Mouse (Mus musculus): ENCODE results near the gene Cpped1. TPM values are rescaled to one million over a fixed set of nuclear protein-coding genes. Genes with fewer than 3 reads are reported as not detected.

The Cpped1 gene
- polyA plus RNA-seq, 1 experiment from 2014 or later: 19.4 TPM

DNA sequence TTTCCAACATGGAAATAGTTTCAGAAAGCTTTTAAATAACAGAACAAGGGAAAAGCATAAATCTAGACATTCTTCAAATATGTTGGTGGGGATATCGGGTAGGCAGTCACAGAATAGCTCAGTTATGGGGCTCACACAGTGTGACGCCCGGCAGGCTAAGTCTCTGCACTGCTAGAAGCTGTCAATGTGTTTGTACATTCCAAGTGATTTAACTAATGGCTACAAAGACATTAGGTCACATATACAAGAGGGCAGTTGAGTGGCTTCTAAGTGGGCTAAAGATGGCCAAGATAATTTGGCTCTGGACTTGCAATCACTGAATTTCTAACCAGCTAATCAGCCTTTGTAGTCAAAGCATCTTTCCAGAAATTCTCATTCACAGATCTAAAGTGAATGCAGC is 19.1 kb downstream of the Cpped1 start:
- Histone ChIP-seq H3K9me3 (no peaks in the 10 kb centered on the region), H3K4me3 (no peak overlapping the region), H3K9ac (no peak overlapping the region), H3K36me3 (peaks cover 14% of the 10 kb centered on the region), H3K27ac (no peak overlapping the region), H3K4me1 (no peaks in the 10 kb centered on the region), H3K4me2 (replicated peaks) (no peak overlapping the region), H3K27me3 (no peaks in the 10 kb centered on the region)
- ATAC-seq (ENCODE audit: insufficient number of reproducible peaks, insufficient read depth, low FRiP score, low TSS enrichment): no peak
- WGBS: 72% methylated on average over 3 of the region's 3 CpGs

GRCm38 (mm10) chr16:11889741-11890140 is 19.5 kb downstream of the Cpped1 start:
- no peaks in the 10 kb centered on the region for H3K4me1 ChIP-seq
- no peaks in the 10 kb centered on the region for H3K9me3 ChIP-seq
- ATAC-seq (ENCODE audit: insufficient number of reproducible peaks, insufficient read depth, low FRiP score, low TSS enrichment): no peak
- H3K27ac ChIP-seq: no peak overlapping the region
- peaks cover 15% of the 10 kb centered on the region for H3K36me3 ChIP-seq
- 77% methylated on average over 3 of the region's 3 CpGs for WGBS
- H3K9ac ChIP-seq: no peak overlapping the region
- no peak overlapping the region for H3K4me2 ChIP-seq (replicated peaks)
- H3K27me3 ChIP-seq: no peaks in the 10 kb centered on the region
- H3K4me3 ChIP-seq: no peak overlapping the region

- no peaks in the 10 kb centered on the region for H3K27me3 ChIP-seq
- no peak overlapping the region for H3K9ac ChIP-seq
- no peak overlapping the region for H3K4me3 ChIP-seq
- 54% methylated on average over 6 of the region's 6 CpGs for WGBS
- H3K9me3 ChIP-seq: no peaks in the 10 kb centered on the region
- H3K36me3 ChIP-seq: peaks cover 12% of the 10 kb centered on the region
- no peak overlapping the region for H3K4me2 ChIP-seq (replicated peaks)
- H3K27ac ChIP-seq: no peak overlapping the region
- no peak for ATAC-seq (ENCODE audit: insufficient number of reproducible peaks, insufficient read depth, low FRiP score, low TSS enrichment)
- H3K4me1 ChIP-seq: no peaks in the 10 kb centered on the region
Measured at GRCm38 (mm10) chr16:11881795-11882194, 27.4 kb downstream of the Cpped1 start.

GRCm38 (mm10) chr16:11880461-11880860 is 28.8 kb downstream of the Cpped1 start:
- Histone ChIP-seq H3K27me3 (no peaks in the 10 kb centered on the region), H3K36me3 (peaks cover 4% of the 10 kb centered on the region; the same call in 1 of the 2 replicates), H3K9ac (no peak overlapping the region), H3K27ac (no peak overlapping the region), H3K4me2 (replicated peaks) (no peak overlapping the region), H3K4me1 (no peaks in the 10 kb centered on the region), H3K4me3 (no peak overlapping the region), H3K9me3 (no peaks in the 10 kb centered on the region)
- WGBS: 91% methylated on average over 6 of the region's 6 CpGs
- no peak for ATAC-seq (ENCODE audit: insufficient number of reproducible peaks, insufficient read depth, low FRiP score, low TSS enrichment)

- Histone ChIP-seq H3K9me3 (no peaks in the 10 kb centered on the region), H3K27ac (no peak overlapping the region), H3K4me3 (no peak overlapping the region), H3K27me3 (no peaks in the 10 kb centered on the region), H3K36me3 (no peaks in the 10 kb centered on the region), H3K9ac (no peak overlapping the region), H3K4me1 (no peaks in the 10 kb centered on the region), H3K4me2 (replicated peaks) (no peak overlapping the region)
- ATAC-seq (ENCODE audit: insufficient number of reproducible peaks, insufficient read depth, low FRiP score, low TSS enrichment): no peak
- 82% methylated on average over 6 of the region's 6 CpGs for WGBS
Measured at GRCm38 (mm10) chr16:11879196-11879595, 30.0 kb downstream of the Cpped1 start.

- Histone ChIP-seq H3K9me3 (no peaks in the 10 kb centered on the region), H3K36me3 (no peaks in the 10 kb centered on the region), H3K27ac (no peak overlapping the region), H3K4me2 (replicated peaks) (no peak overlapping the region), H3K4me3 (no peak overlapping the region), H3K4me1 (no peaks in the 10 kb centered on the region), H3K27me3 (no peaks in the 10 kb centered on the region), H3K9ac (no peak overlapping the region)
- no peak for ATAC-seq (ENCODE audit: insufficient number of reproducible peaks, insufficient read depth, low FRiP score, low TSS enrichment)
- 77% methylated on average over 5 of the region's 5 CpGs for WGBS
Measured at GRCm38 (mm10) chr16:11875227-11875626, 34.0 kb downstream of the Cpped1 start.

GRCm38 (mm10) chr16:11873292-11873691 is 36.0 kb downstream of the Cpped1 start:
- no peak overlapping the region for H3K27ac ChIP-seq
- ATAC-seq (ENCODE audit: insufficient number of reproducible peaks, insufficient read depth, low FRiP score, low TSS enrichment): no peak
- no peaks in the 10 kb centered on the region for H3K27me3 ChIP-seq

DNA sequence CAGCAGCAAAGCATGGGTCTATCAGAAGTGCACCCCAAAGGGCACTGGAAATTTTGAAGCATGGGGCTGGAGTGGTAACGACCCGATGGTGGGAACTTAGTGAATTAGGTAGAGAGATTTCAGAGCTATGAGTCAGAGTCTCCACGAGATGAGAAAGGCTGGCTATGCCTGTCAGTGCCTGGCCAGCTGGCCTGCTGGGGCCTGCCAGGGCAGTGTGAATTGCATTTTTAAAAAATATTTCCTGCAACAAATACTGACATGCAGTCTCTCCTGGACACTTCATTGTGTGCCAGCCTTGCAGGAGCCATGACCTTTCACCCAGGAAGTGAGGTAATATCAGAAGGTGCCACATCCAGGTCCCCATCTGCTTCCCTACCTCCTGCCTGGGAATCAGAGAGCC is 40.8 kb downstream of the Cpped1 start:
- Histone ChIP-seq H3K36me3 (no peaks in the 10 kb centered on the region), H3K27me3 (no peaks in the 10 kb centered on the region), H3K9me3 (no peaks in the 10 kb centered on the region), H3K4me3 (no peak overlapping the region), H3K4me1 (no peaks in the 10 kb centered on the region), H3K9ac (no peak overlapping the region), H3K4me2 (replicated peaks) (no peak overlapping the region), H3K27ac (no peak overlapping the region)
- 67% methylated on average over 3 of the region's 3 CpGs for WGBS
- no peak for ATAC-seq (ENCODE audit: insufficient number of reproducible peaks, insufficient read depth, low FRiP score, low TSS enrichment)

More at GRCm38 (mm10) chr16:11873292-11873691, 36.0 kb downstream of the Cpped1 start:
- Histone ChIP-seq H3K4me2 (replicated peaks) (no peak overlapping the region), H3K9me3 (no peaks in the 10 kb centered on the region), H3K36me3 (no peaks in the 10 kb centered on the region), H3K4me1 (no peaks in the 10 kb centered on the region), H3K9ac (no peak overlapping the region), H3K4me3 (no peak overlapping the region)
- 89% methylated on average over 3 of the region's 3 CpGs for WGBS

GRCm38 (mm10) chr16:11852716-11853605 is 56.3 kb downstream of the Cpped1 start:
- Histone ChIP-seq H3K4me2 (replicated peaks) (no peak overlapping the region), H3K9me3 (no peaks in the 10 kb centered on the region), H3K9ac (no peak overlapping the region), H3K4me1 (no peaks in the 10 kb centered on the region), H3K4me3 (no peak overlapping the region), H3K27me3 (no peaks in the 10 kb centered on the region), H3K27ac (no peak overlapping the region), H3K36me3 (no peaks in the 10 kb centered on the region)
- no peak for ATAC-seq (ENCODE audit: insufficient number of reproducible peaks, insufficient read depth, low FRiP score, low TSS enrichment)
- 82% methylated on average over 8 of the region's 8 CpGs for WGBS

- H3K9ac ChIP-seq: no peak overlapping the region
- no peak overlapping the region for H3K27ac ChIP-seq
- no peaks in the 10 kb centered on the region for H3K36me3 ChIP-seq
- H3K27me3 ChIP-seq: no peaks in the 10 kb centered on the region
- ATAC-seq (ENCODE audit: insufficient number of reproducible peaks, insufficient read depth, low FRiP score, low TSS enrichment): no peak
- H3K4me3 ChIP-seq: no peak overlapping the region
- WGBS: 86% methylated on average over 5 of the region's 5 CpGs
- no peaks in the 10 kb centered on the region for H3K4me1 ChIP-seq
- no peak overlapping the region for H3K4me2 ChIP-seq (replicated peaks)
- H3K9me3 ChIP-seq: no peaks in the 10 kb centered on the region
Measured at GRCm38 (mm10) chr16:11848990-11849658, 60.1 kb downstream of the Cpped1 start.

DNA sequence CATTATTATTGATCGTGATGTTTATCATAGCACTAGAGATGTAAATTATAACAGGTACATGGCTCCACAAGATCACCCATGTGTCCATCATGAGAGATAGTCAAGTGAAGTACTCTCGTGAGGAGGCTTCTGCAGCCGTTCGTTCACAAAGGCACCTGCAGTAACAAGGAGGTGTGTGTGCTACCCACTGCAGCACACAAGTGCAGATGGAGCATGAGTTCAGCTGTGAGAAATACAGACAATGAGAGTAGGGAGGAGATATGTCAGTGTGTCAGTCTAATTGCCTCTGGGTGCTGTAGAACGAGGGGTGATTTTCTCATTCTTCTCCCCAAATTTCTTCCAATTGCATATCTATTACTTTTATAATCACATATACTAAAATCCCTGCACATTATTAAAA is 63.9 kb downstream of the Cpped1 start:
- H3K4me3 ChIP-seq: no peak overlapping the region
- 87% methylated on average over 5 of the region's 5 CpGs for WGBS
- no peaks in the 10 kb centered on the region for H3K27me3 ChIP-seq
- no peaks in the 10 kb centered on the region for H3K36me3 ChIP-seq
- H3K27ac ChIP-seq: no peak overlapping the region
- H3K4me1 ChIP-seq: no peaks in the 10 kb centered on the region
- H3K9me3 ChIP-seq: no peaks in the 10 kb centered on the region
- H3K4me2 ChIP-seq (replicated peaks): no peak overlapping the region
- no peak overlapping the region for H3K9ac ChIP-seq
- ATAC-seq (ENCODE audit: insufficient number of reproducible peaks, insufficient read depth, low FRiP score, low TSS enrichment): no peak

DNA sequence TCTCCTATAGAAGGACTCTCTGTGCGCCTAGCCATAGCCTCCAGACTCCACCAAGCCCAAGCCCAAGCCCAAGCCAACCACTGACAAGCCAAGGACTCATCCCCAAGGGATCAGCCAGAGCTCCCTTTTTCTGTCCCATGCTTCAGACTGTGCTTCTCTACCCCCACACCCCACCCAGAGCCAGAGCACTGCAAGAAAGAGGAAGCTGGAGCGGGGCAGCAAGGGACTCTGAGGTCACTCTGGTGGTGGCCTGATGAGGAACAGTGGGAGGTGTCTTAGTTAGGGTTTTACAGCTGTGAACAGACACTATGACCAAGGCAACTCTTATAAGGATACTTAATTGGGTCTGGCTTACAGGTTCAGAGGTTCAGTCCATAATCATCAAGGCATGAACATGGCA is 65.8 kb downstream of the Cpped1 start:
- Histone ChIP-seq H3K9ac (no peak overlapping the region), H3K27ac (no peak overlapping the region), H3K36me3 (no peaks in the 10 kb centered on the region), H3K4me1 (no peaks in the 10 kb centered on the region), H3K4me2 (replicated peaks) (no peak overlapping the region), H3K27me3 (no peaks in the 10 kb centered on the region), H3K4me3 (no peak overlapping the region), H3K9me3 (no peaks in the 10 kb centered on the region)
- no peak for ATAC-seq (ENCODE audit: insufficient number of reproducible peaks, insufficient read depth, low FRiP score, low TSS enrichment)
- 93% methylated on average over 2 of the region's 2 CpGs for WGBS
